Mouse (Mus musculus): ENCODE data around the gene Rcvrn.

- no peak for TF ChIP-seq MYC (IDR thresholded peaks at IDR 0.05; ENCODE audit: low read depth, low read length)
- TF ChIP-seq TCF12 (IDR thresholded peaks at IDR 0.05; ENCODE audit: low read depth, low read length) = no peak
- TF ChIP-seq CTCF (IDR thresholded peaks at IDR 0.05 in 2 of 3, conservative IDR thresholded peaks at IDR 0.05 in 1 of 3; ENCODE audit: control insufficient read depth in 1 of 3, insufficient read depth in 1 of 3, low read depth in 2 of 3, low read length in 3 of 3, poor library complexity in 1 of 3, severe bottlenecking in 1 of 3) = no peak
- no peak for TF ChIP-seq SIN3A (IDR thresholded peaks at IDR 0.05; ENCODE audit: low read length)
- TF ChIP-seq POLR2A (IDR thresholded peaks at IDR 0.05; ENCODE audit: control insufficient read depth in 1 of 2, insufficient read depth in 1 of 2, low read depth in 1 of 2, low read length in 2 of 2, poor library complexity in 1 of 2) = no peak
- TF ChIP-seq NELFE (IDR thresholded peaks at IDR 0.05; ENCODE audit: low read depth, low read length) = no peak
- TF ChIP-seq ZNF384 (IDR thresholded peaks at IDR 0.05; ENCODE audit: low read depth, low read length) = no peak
- no peak for TF ChIP-seq MAZ (IDR thresholded peaks at IDR 0.05; ENCODE audit: low read depth, low read length)
- TF ChIP-seq MYB (IDR thresholded peaks at IDR 0.05; ENCODE audit: low read depth, low read length) = no peak
- TF ChIP-seq ELF1 (IDR thresholded peaks at IDR 0.05; ENCODE audit: low read depth, low read length) = no peak
- TF ChIP-seq MAFK (IDR thresholded peaks at IDR 0.05; ENCODE audit: borderline replicate concordance, low read depth, low read length) = no peak
- TF ChIP-seq ZKSCAN1 (IDR thresholded peaks at IDR 0.05; ENCODE audit: low read depth, low read length) = no peak
- no peak for TF ChIP-seq JUND (IDR thresholded peaks at IDR 0.05; ENCODE audit: low read depth, low read length)
These were observed 46.4 kb downstream of the Rcvrn start for GRCm38 (mm10) chr11:67741569-67741968.
